Mouse (Mus musculus) limb, embryonic 13.5 days (tissue): ENCODE measurements around the gene Rgs8. TPM values are rescaled to one million over a fixed set of nuclear protein-coding genes. Genes with fewer than 3 reads are reported as not detected.

Experiments
- ATAC-seq: fragments of 200-750 bp; cut with Nextera tagmentation; 2 replicates; pipeline ENCODE4 v1.8.0; 2017; ENCODE audit warnings: low read depth, moderate number of reproducible peaks, moderate TSS enrichment; ENCODE audit not compliant: low FRiP score
- H3K27ac ChIP-seq: fragments of 300-500 bp; sonication (generic); 2 replicates; pipeline ENCODE4 v1.5.1; 2015; ENCODE audit warnings: inconsistent platforms, mild to moderate bottlenecking, moderate library complexity
- H3K27me3 ChIP-seq: fragments of 300-500 bp; sonication (generic); 2 replicates; pipeline ENCODE4 v1.6.1; 2015; ENCODE audit warnings: mild to moderate bottlenecking, inconsistent platforms
- H3K36me3 ChIP-seq: fragments of 300-500 bp; sonication (generic); 2 replicates; pipeline ENCODE4 v1.6.1; 2015; ENCODE audit warnings: inconsistent platforms, mild to moderate bottlenecking, moderate library complexity
- H3K4me1 ChIP-seq: fragments of 300-500 bp; sonication (generic); 2 replicates; pipeline ENCODE4 v1.6.1; 2015; ENCODE audit warnings: inconsistent platforms
- H3K4me2 ChIP-seq: fragments of 300-500 bp; sonication (generic); replicated peaks from 2 replicates; pipeline ENCODE4 v1.6.1; 2015; ENCODE audit warnings: inconsistent platforms, mild to moderate bottlenecking, moderate library complexity
- H3K4me3 ChIP-seq: fragments of 300-500 bp; sonication (generic); 2 replicates; pipeline ENCODE4 v1.5.1; 2015; ENCODE audit warnings: moderate library complexity, mild to moderate bottlenecking, inconsistent platforms
- H3K9ac ChIP-seq: fragments of 300-500 bp; sonication (generic); 2 replicates; pipeline ENCODE4 v1.6.1; 2015; ENCODE audit warnings: mild to moderate bottlenecking, inconsistent platforms
- H3K9me3 ChIP-seq: fragments of 300-500 bp; sonication (generic); 2 replicates; pipeline ENCODE4 v1.6.1; 2016; ENCODE audit warnings: inconsistent platforms
- WGBS: fragments of 180-500 bp; shearing (Covaris S2); methylation state at CpG from one replicate; pipeline ENCODE4 v1.1.7; 2015; 5-methylcytosine and 5-hydroxymethylcytosine counted together
- polyA plus RNA-seq: library from polyadenylated mRNA; unstranded; fragments of >200 nt; fragmentation: Nextera tagmentation; extraction: Ambion mirVana; gene quantifications from 2 replicates; pipeline ENCODE4 v1.2.1, GENCODE M21; 2015

Gene Rgs8
- polyA plus RNA-seq, 1 experiment from 2014 or later, result 1.8 TPM

- Histone ChIP-seq H3K4me3 (no peak overlapping the region), H3K36me3 (no peaks in the 10 kb centered on the region), H3K27me3 (no peaks in the 10 kb centered on the region), H3K9me3 (no peaks in the 10 kb centered on the region), H3K4me2 (no peak overlapping the region), H3K9ac (no peak overlapping the region), H3K4me1 (no peaks in the 10 kb centered on the region), H3K27ac (no peak overlapping the region)
- 90% methylated on average over 2 of the region's 2 CpGs for WGBS
- ATAC-seq, result no peak
These were observed 59.8 kb downstream of the Rgs8 start for GRCm38 (mm10) chr1:153712633-153713032.

DNA sequence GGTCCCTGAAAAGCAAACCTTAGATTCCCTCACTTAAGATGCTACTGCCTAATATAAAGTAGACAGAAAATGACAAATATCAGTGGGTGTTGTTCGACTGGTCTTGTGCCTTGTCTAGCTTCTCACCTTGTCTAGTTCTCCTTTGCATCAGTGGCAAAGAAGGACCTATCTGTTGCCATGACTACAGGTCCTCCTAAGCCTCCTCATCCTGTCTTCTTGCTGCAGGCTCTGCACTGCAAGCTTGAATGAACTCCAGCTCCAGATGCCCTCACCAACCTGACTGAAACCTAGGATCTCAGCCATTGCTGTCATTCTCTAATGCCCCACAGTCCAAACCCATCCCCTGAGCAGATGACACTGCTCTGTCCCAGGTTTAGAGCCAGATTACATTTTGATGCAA lies 65.2 kb downstream of the Rgs8 start:
- Histone ChIP-seq H3K4me3 (no peak overlapping the region), H3K27ac (no peak overlapping the region), H3K4me2 (no peak overlapping the region), H3K9me3 (no peaks in the 10 kb centered on the region), H3K36me3 (no peaks in the 10 kb centered on the region), H3K27me3 (no peaks in the 10 kb centered on the region), H3K4me1 (no peaks in the 10 kb centered on the region), H3K9ac (no peak overlapping the region)
- ATAC-seq, result no peak
- WGBS, result 83% methylated on average over 1 of the region's 1 CpGs

DNA sequence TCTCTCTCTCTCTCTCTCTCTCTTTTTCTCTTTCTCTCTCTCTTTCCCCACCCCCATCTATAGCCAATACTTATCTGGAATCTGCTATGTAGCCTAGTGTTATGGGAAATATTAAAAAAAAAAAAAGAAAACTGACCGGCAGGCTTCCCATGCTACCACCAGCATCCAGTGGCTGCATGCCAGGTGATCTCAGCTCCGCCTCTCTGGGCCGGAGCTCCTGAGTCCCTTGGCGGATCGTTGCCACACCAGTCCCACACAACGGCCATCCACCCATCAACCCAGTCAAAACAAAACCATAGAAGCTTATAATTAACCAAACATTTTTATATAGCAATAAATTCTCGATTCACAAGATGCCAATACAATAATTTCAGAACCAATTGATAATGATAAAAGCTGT lies 68.1 kb downstream of the Rgs8 start:
- Histone ChIP-seq H3K36me3 (no peaks in the 10 kb centered on the region), H3K9ac (no peak overlapping the region), H3K4me1 (no peaks in the 10 kb centered on the region), H3K27ac (no peak overlapping the region), H3K27me3 (no peaks in the 10 kb centered on the region), H3K4me2 (no peak overlapping the region), H3K9me3 (no peaks in the 10 kb centered on the region), H3K4me3 (no peak overlapping the region)
- ATAC-seq, result no peak
- WGBS, result 73% methylated on average over 7 of the region's 7 CpGs

DNA sequence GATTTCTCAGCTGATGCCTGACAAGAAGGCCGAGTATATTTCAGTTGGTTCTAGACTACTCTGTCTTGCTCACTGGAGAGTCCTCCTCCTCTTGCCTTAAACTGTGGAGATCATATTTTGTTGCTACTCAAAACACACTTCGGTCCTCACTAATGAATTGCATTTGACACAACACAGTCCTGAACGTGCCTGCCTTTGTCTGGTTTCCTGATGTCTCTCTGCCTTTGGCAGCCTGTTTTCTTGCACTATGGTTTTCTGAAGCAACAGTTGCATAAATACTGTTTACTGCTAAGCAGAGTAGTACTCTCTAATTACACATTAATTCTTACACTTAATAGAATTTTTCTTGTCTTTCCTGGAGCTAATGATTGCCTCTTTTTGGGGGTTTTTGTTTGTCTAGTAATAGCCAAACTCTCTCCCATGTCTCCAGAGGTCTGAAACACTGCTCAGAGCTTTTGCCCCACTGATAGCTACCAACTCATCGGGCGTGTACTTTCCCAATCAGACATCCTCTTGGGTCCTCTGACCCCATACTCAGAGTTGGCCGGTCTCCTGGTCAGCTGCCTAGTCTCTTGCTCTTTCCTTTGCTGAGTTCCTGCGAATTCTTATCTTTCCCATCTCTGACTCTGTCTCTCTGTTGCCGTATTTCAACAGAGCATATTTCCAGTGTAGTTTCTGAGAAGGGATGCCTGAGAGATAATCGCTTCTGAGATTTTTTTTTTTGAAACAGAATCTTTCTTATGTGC lies 68.9 kb downstream of the Rgs8 start:
- Histone ChIP-seq H3K27me3 (no peaks in the 10 kb centered on the region), H3K9me3 (no peaks in the 10 kb centered on the region), H3K36me3 (no peaks in the 10 kb centered on the region), H3K4me1 (no peaks in the 10 kb centered on the region), H3K9ac (no peak overlapping the region), H3K4me2 (no peak overlapping the region), H3K4me3 (no peak overlapping the region), H3K27ac (no peak overlapping the region)
- ATAC-seq, result no peak
- 87% methylated on average over 9 of the region's 9 CpGs for WGBS

GRCm38 (mm10) chr1:153723426-153723825 lies 70.6 kb downstream of the Rgs8 start:
- Histone ChIP-seq H3K27ac (no peak overlapping the region), H3K9me3 (no peaks in the 10 kb centered on the region), H3K4me2 (no peak overlapping the region), H3K4me3 (no peak overlapping the region), H3K4me1 (no peaks in the 10 kb centered on the region), H3K9ac (no peak overlapping the region), H3K36me3 (no peaks in the 10 kb centered on the region), H3K27me3 (no peaks in the 10 kb centered on the region)
- ATAC-seq, result no peak
- 76% methylated on average over 9 of the region's 9 CpGs for WGBS

GRCm38 (mm10) chr1:153726636-153727035 lies 73.8 kb downstream of the Rgs8 start:
- H3K27ac ChIP-seq, result no peak overlapping the region
- H3K4me3 ChIP-seq, result no peak overlapping the region
- 80% methylated on average over 16 of the region's 16 CpGs for WGBS
- no peak overlapping the region for H3K4me2 ChIP-seq
- no peaks in the 10 kb centered on the region for H3K4me1 ChIP-seq
- no peak overlapping the region for H3K9ac ChIP-seq
- no peak for ATAC-seq
- no peaks in the 10 kb centered on the region for H3K27me3 ChIP-seq
- no peaks in the 10 kb centered on the region for H3K9me3 ChIP-seq
- no peaks in the 10 kb centered on the region for H3K36me3 ChIP-seq

GRCm38 (mm10) chr1:153729806-153730205 lies 77.0 kb downstream of the Rgs8 start:
- ATAC-seq, result no peak
- H3K36me3 ChIP-seq, result no peaks in the 10 kb centered on the region
- no peaks in the 10 kb centered on the region for H3K27me3 ChIP-seq
- no peak overlapping the region for H3K4me3 ChIP-seq
- H3K9ac ChIP-seq, result no peak overlapping the region
- H3K27ac ChIP-seq, result no peak overlapping the region
- H3K4me1 ChIP-seq, result peaks cover 18% of the 10 kb centered on the region
- WGBS, result 38% methylated on average over 2 of the region's 2 CpGs
- H3K9me3 ChIP-seq, result no peaks in the 10 kb centered on the region
- H3K4me2 ChIP-seq, result no peak overlapping the region

DNA sequence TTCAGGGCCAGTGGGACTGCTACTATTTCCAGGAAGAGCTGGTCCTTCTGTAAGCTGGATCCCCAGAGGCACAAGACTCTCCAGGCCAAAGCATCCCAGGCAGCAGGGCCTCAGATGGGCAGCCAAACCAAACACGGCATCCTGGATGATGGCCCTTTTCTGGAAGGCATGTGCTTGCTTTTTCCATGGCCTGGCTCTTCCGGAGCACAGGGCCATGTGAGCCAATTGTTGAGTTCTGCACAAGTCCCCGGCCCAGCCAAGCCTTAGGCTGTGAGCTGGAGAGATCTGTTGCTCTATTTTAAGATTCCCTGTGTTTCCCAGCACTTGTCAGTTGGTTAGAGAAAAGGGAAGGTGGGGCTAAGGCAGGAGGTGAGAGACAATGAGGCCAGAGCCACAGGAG lies 77.8 kb downstream of the Rgs8 start:
- H3K4me2 ChIP-seq, result no peak overlapping the region
- no peaks in the 10 kb centered on the region for H3K27me3 ChIP-seq
- no peak overlapping the region for H3K27ac ChIP-seq
- H3K4me3 ChIP-seq, result no peak overlapping the region
- WGBS, result 58% methylated on average over 3 of the region's 3 CpGs
- H3K9ac ChIP-seq, result no peak overlapping the region
- peaks cover 18% of the 10 kb centered on the region for H3K4me1 ChIP-seq
- ATAC-seq, result no peak
- no peaks in the 10 kb centered on the region for H3K9me3 ChIP-seq
- no peaks in the 10 kb centered on the region for H3K36me3 ChIP-seq

- Histone ChIP-seq H3K27ac (0 out of 2 replicates have a peak overlapping the region, but pooled peaks have one; percentile 39), H3K4me3 (no peak overlapping the region), H3K4me1 (peaks cover 43% of the 10 kb centered on the region), H3K27me3 (peaks cover 5% of the 10 kb centered on the region), H3K4me2 (no peak overlapping the region), H3K36me3 (no peaks in the 10 kb centered on the region), H3K9me3 (no peaks in the 10 kb centered on the region), H3K9ac (no peak overlapping the region)
- ATAC-seq, result peak; percentile 70
- WGBS, result 15% methylated on average over 9 of the region's 9 CpGs
These were observed 80.4 kb downstream of the Rgs8 start for GRCm38 (mm10) chr1:153733181-153733580.

- Histone ChIP-seq H3K4me3 (no peak overlapping the region), H3K4me2 (no peak overlapping the region), H3K36me3 (no peaks in the 10 kb centered on the region), H3K9ac (no peak overlapping the region), H3K9me3 (no peaks in the 10 kb centered on the region), H3K27ac (no peak overlapping the region), H3K27me3 (peaks cover 19% of the 10 kb centered on the region), H3K4me1 (peaks cover 50% of the 10 kb centered on the region)
- 78% methylated on average over 4 of the region's 4 CpGs for WGBS
- ATAC-seq, result no peak
These were observed 82.0 kb downstream of the Rgs8 start for GRCm38 (mm10) chr1:153734866-153735265.

GRCm38 (mm10) chr1:153736096-153736495 lies 83.3 kb downstream of the Rgs8 start:
- H3K9me3 ChIP-seq, result no peaks in the 10 kb centered on the region
- H3K4me3 ChIP-seq, result no peak overlapping the region
- no peak overlapping the region for H3K27ac ChIP-seq
- H3K27me3 ChIP-seq, result peaks cover 23% of the 10 kb centered on the region
- H3K4me1 ChIP-seq, result peaks cover 59% of the 10 kb centered on the region
- no peaks in the 10 kb centered on the region for H3K36me3 ChIP-seq
- H3K9ac ChIP-seq, result no peak overlapping the region
- ATAC-seq, result no peak
- H3K4me2 ChIP-seq, result no peak overlapping the region
- WGBS, result 63% methylated on average over 6 of the region's 6 CpGs

DNA sequence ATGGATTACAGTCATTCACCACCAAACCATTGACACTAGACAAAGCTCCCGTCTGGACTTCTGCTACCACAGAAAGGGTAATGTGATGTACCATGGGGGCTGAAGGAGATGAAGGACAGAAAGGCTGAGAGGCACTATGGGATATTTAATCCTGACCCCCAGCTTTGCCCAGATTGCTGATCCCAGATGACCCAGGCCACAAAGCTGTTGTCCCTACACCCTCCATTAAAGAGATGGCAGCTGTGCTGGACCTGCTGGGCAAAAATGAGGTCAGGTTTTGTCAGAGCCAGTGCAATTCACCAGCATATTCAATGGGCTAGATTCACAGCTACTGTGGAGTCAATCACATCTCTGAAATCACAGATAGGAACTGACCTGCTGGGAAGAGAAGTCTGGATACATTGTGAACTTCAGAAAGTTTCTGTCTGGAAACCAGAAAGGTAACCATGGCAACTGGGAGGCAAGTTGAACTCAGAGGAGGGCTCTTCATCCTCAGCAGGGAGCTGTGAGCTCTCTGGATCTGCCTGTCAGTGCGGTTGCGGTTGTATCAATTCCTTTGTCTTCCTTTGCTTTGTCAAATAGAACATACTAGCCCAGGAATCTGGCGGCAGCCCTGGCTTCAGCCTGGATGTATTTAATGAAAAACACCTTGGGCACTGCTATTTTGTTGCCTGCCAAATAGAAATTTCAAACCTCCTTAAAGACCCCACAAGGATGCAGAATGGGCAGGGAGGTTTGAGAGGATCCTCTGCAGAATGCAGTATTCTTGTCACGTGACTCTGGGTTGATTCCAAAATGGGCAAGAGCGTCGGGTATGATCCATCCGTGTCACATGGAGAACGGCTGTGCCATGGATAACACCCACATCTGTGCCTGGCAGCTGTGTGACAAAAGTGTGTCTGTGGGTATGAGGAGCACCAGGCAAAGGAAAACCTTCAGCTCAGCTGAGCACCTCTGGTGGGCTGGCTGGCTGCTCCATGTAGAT lies 84.6 kb downstream of the Rgs8 start:
- H3K4me1 ChIP-seq, result peaks cover 63% of the 10 kb centered on the region
- peak overlapping the region; percentile 33; the same call in 1 of the 2 replicates for H3K27ac ChIP-seq
- H3K4me2 ChIP-seq, result 0 out of 2 replicates have a peak overlapping the region, but pooled peaks have one; percentile 7
- ATAC-seq, result no peak
- WGBS, result 53% methylated on average over 9 of the region's 9 CpGs
- peaks cover 29% of the 10 kb centered on the region for H3K27me3 ChIP-seq
- no peaks in the 10 kb centered on the region for H3K9me3 ChIP-seq
- H3K9ac ChIP-seq, result no peak overlapping the region
- H3K36me3 ChIP-seq, result no peaks in the 10 kb centered on the region
- H3K4me3 ChIP-seq, result no peak overlapping the region
